7 mouse cellular contexts compared by ENCODE assay signal in the genomic region with DNA sequence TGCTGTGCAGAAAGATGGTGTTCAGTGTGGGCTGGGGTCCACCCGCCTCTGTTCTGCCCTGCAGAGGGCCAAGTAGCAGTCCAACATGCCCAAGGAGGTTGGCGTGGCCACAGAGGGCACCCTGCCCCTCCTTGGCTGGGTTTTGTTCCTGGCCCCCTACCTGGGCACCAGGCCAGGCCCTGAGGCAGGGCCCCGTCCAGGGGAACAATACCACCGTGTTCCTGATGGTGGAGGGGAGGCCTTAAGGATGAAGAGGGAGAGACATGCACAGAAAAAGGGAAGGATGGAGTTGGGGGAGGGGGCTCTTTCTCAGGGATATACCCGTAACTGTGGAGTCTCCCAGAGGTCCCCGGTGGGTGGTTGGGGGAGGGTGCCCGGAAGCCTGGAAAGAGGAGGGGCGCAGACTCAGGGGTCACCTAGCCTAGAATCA. TPM values are rescaled to one million over a fixed set of nuclear protein-coding genes. Genes with fewer than 3 reads are reported as not detected.
DNase-seq lines count a peak whose midpoint lies in the region; ATAC-seq lines count a peak whose summit lies in the region.

No protein-coding gene starts in this region.

- H3K4me1 ChIP-seq in lung, embryonic 16.5 days (replicated peaks; ENCODE audit: control insufficient read depth, insufficient read depth, low read length): peaks cover 53% of the 10 kb centered on the region
- H3K4me1 ChIP-seq in embryonic facial prominence, embryonic 13.5 days: peaks cover 68% of the 10 kb centered on the region
- peaks cover 60% of the 10 kb centered on the region for H3K4me1 ChIP-seq in intestine, embryonic 15.5 days (replicated peaks)
- peaks cover 22% of the 10 kb centered on the region for H3K4me1 ChIP-seq in midbrain, embryonic 16.5 days (ENCODE audit: control insufficient read depth, insufficient read depth, low read length)

- 23% methylated on average over 8 of the region's 8 CpGs for WGBS in lung, embryonic 16.5 days
- 19% methylated on average over 8 of the region's 8 CpGs for WGBS in embryonic facial prominence, embryonic 13.5 days
- 20% methylated on average over 8 of the region's 8 CpGs for WGBS in intestine, embryonic 15.5 days
- 26% methylated on average over 8 of the region's 8 CpGs for WGBS in midbrain, embryonic 16.5 days

- H3K9ac ChIP-seq in lung, embryonic 16.5 days (ENCODE audit: low read length): peak overlapping the region; percentile 95
- H3K9ac ChIP-seq in embryonic facial prominence, embryonic 13.5 days: peak overlapping the region; percentile 95
- H3K9ac ChIP-seq in intestine, embryonic 15.5 days: peak overlapping the region; percentile 73; the same call in 1 of the 2 replicates
- H3K9ac ChIP-seq in midbrain, embryonic 16.5 days (ENCODE audit: low read depth, low read length): peak overlapping the region; percentile 59; the same call in 1 of the 2 replicates

- H3K4me3 ChIP-seq in lung, embryonic 16.5 days (ENCODE audit: low read length): peak overlapping the region; percentile 85
- H3K4me3 ChIP-seq in embryonic facial prominence, embryonic 13.5 days: peak overlapping the region; percentile 76
- peak overlapping the region; percentile 73 for H3K4me3 ChIP-seq in intestine, embryonic 15.5 days (replicated peaks)
- peak overlapping the region; percentile 38; the same call in 1 of the 2 replicates for H3K4me3 ChIP-seq in midbrain, embryonic 16.5 days (ENCODE audit: low read depth, low read length)

- no peaks in the 10 kb centered on the region for H3K36me3 ChIP-seq in lung, embryonic 16.5 days (ENCODE audit: control insufficient read depth, insufficient read depth, low read length)
- H3K36me3 ChIP-seq in embryonic facial prominence, embryonic 13.5 days: peaks cover 9% of the 10 kb centered on the region
- H3K36me3 ChIP-seq in intestine, embryonic 15.5 days: no peaks in the 10 kb centered on the region
- H3K36me3 ChIP-seq in midbrain, embryonic 16.5 days (ENCODE audit: control insufficient read depth, insufficient read depth, low read length): no peaks in the 10 kb centered on the region

- H3K4me2 ChIP-seq in lung, embryonic 16.5 days (ENCODE audit: low read depth, low read length): peak overlapping the region; percentile 97
- H3K4me2 ChIP-seq in embryonic facial prominence, embryonic 13.5 days: peak overlapping the region; percentile 94
- peak overlapping the region; percentile 94 for H3K4me2 ChIP-seq in intestine, embryonic 15.5 days (replicated peaks)
- H3K4me2 ChIP-seq in midbrain, embryonic 16.5 days (ENCODE audit: low read length): peak overlapping the region; percentile 59

- H3K27me3 ChIP-seq in lung, embryonic 16.5 days (ENCODE audit: control insufficient read depth, insufficient read depth, low read depth, low read length): no peaks in the 10 kb centered on the region
- H3K27me3 ChIP-seq in embryonic facial prominence, embryonic 13.5 days: no peaks in the 10 kb centered on the region
- H3K27me3 ChIP-seq in intestine, embryonic 15.5 days (replicated peaks): no peaks in the 10 kb centered on the region
- H3K27me3 ChIP-seq in midbrain, embryonic 16.5 days (ENCODE audit: control insufficient read depth, insufficient read depth, low read depth, low read length): peaks cover 11% of the 10 kb centered on the region; the same call in 1 of the 2 replicates

- ATAC-seq in lung, embryonic 16.5 days (ENCODE audit: low read depth): no peak
- ATAC-seq in embryonic facial prominence, embryonic 13.5 days (ENCODE audit: insufficient number of reproducible peaks, insufficient read depth, low FRiP score, low TSS enrichment, low read depth): no peak
- no peak for ATAC-seq in intestine, embryonic 15.5 days
- no peak for ATAC-seq in midbrain, embryonic 16.5 days

- no peak for DNase-seq in lung, postnatal 36 days
- DNase-seq in urinary bladder, adult 2 months (ENCODE audit: low spot score): no peak
- no peak for DNase-seq in cerebellum, adult 11 months

- H3K27ac ChIP-seq in lung, embryonic 16.5 days (ENCODE audit: low read length): peak overlapping the region; percentile 99
- peak overlapping the region; percentile 99 for H3K27ac ChIP-seq in embryonic facial prominence, embryonic 13.5 days
- peak overlapping the region; percentile 82 for H3K27ac ChIP-seq in intestine, embryonic 15.5 days
- H3K27ac ChIP-seq in midbrain, embryonic 16.5 days (ENCODE audit: low read length): no peak overlapping the region

- H3K9me3 ChIP-seq in lung, embryonic 16.5 days (ENCODE audit: control insufficient read depth, low read length): no peaks in the 10 kb centered on the region
- no peaks in the 10 kb centered on the region for H3K9me3 ChIP-seq in embryonic facial prominence, embryonic 13.5 days
- H3K9me3 ChIP-seq in intestine, embryonic 15.5 days: no peaks in the 10 kb centered on the region
- no peaks in the 10 kb centered on the region for H3K9me3 ChIP-seq in midbrain, embryonic 16.5 days (replicated peaks; ENCODE audit: control insufficient read depth, low read length, poor library complexity, severe bottlenecking)

RNA-seq across cellular contexts. Expression of gene Nanos3, which starts 15.1 kb away (rescaled TPM):
- polyA plus RNA-seq in lung, embryonic 16.5 days (2015; fragmentation: Nextera tagmentation; extraction: Ambion mirVana): 1.2 and 3.5 TPM in 2 replicates
- 2.9 and 5.2 TPM in 2 replicates for polyA plus RNA-seq in embryonic facial prominence, embryonic 13.5 days (2015; fragmentation: Nextera tagmentation; extraction: Ambion mirVana)
- 2.5 and 2.9 TPM in 2 replicates for polyA plus RNA-seq in intestine, embryonic 15.5 days (2015; fragmentation: Nextera tagmentation; extraction: Ambion mirVana)
- 6.6 and 7.1 TPM in 2 replicates for polyA plus RNA-seq in midbrain, embryonic 16.5 days (2015; fragmentation: Nextera tagmentation; extraction: Ambion mirVana)
- 0.13 TPM in 1 of 2 replicates, not detected in the other for polyA plus RNA-seq in urinary bladder, adult 2 months (2012; rRNA removed)

RNA-seq across cellular contexts. Expression of gene Zswim4, which starts 36.7 kb away (rescaled TPM):
- 14.4 and 14.6 TPM in 2 replicates for polyA plus RNA-seq in lung, embryonic 16.5 days (2015; fragmentation: Nextera tagmentation; extraction: Ambion mirVana)
- polyA plus RNA-seq in embryonic facial prominence, embryonic 13.5 days (2015; fragmentation: Nextera tagmentation; extraction: Ambion mirVana): 19.6 and 22.6 TPM in 2 replicates
- 9.0 TPM in 2 replicates for polyA plus RNA-seq in intestine, embryonic 15.5 days (2015; fragmentation: Nextera tagmentation; extraction: Ambion mirVana)
- polyA plus RNA-seq in midbrain, embryonic 16.5 days (2015; fragmentation: Nextera tagmentation; extraction: Ambion mirVana): 22.4 and 26.4 TPM in 2 replicates
- polyA plus RNA-seq in urinary bladder, adult 2 months (2012; rRNA removed): 8.6 and 9.2 TPM in 2 replicates

RNA-seq across cellular contexts. Expression of gene D8Ertd738e, which starts 49.4 kb away (rescaled TPM):
- polyA plus RNA-seq in lung, embryonic 16.5 days (2015; fragmentation: Nextera tagmentation; extraction: Ambion mirVana): 333 and 350 TPM in 2 replicates
- polyA plus RNA-seq in embryonic facial prominence, embryonic 13.5 days (2015; fragmentation: Nextera tagmentation; extraction: Ambion mirVana): 318 and 344 TPM in 2 replicates
- 292 and 312 TPM in 2 replicates for polyA plus RNA-seq in intestine, embryonic 15.5 days (2015; fragmentation: Nextera tagmentation; extraction: Ambion mirVana)
- polyA plus RNA-seq in midbrain, embryonic 16.5 days (2015; fragmentation: Nextera tagmentation; extraction: Ambion mirVana): 229 and 244 TPM in 2 replicates
- polyA plus RNA-seq in urinary bladder, adult 2 months (2012; rRNA removed): 183 and 196 TPM in 2 replicates

RNA-seq across cellular contexts. Expression of gene 4930432K21Rik, which starts 52.3 kb away (rescaled TPM):
- polyA plus RNA-seq in lung, embryonic 16.5 days (2015; fragmentation: Nextera tagmentation; extraction: Ambion mirVana): 1.5 and 2.0 TPM in 2 replicates
- 1.4 and 1.8 TPM in 2 replicates for polyA plus RNA-seq in embryonic facial prominence, embryonic 13.5 days (2015; fragmentation: Nextera tagmentation; extraction: Ambion mirVana)
- 0.65 and 0.93 TPM in 2 replicates for polyA plus RNA-seq in intestine, embryonic 15.5 days (2015; fragmentation: Nextera tagmentation; extraction: Ambion mirVana)
- polyA plus RNA-seq in midbrain, embryonic 16.5 days (2015; fragmentation: Nextera tagmentation; extraction: Ambion mirVana): 2.1 and 2.5 TPM in 2 replicates
- 0.62 and 0.74 TPM in 2 replicates for polyA plus RNA-seq in urinary bladder, adult 2 months (2012; rRNA removed)

RNA-seq across cellular contexts. Expression of gene Cc2d1a, which starts 52.4 kb away (rescaled TPM):
- polyA plus RNA-seq in lung, embryonic 16.5 days (2015; fragmentation: Nextera tagmentation; extraction: Ambion mirVana): 24.2 and 25.9 TPM in 2 replicates
- polyA plus RNA-seq in embryonic facial prominence, embryonic 13.5 days (2015; fragmentation: Nextera tagmentation; extraction: Ambion mirVana): 28.2 and 30.7 TPM in 2 replicates
- 20.7 and 21.7 TPM in 2 replicates for polyA plus RNA-seq in intestine, embryonic 15.5 days (2015; fragmentation: Nextera tagmentation; extraction: Ambion mirVana)
- 55.7 and 64.8 TPM in 2 replicates for polyA plus RNA-seq in midbrain, embryonic 16.5 days (2015; fragmentation: Nextera tagmentation; extraction: Ambion mirVana)
- polyA plus RNA-seq in urinary bladder, adult 2 months (2012; rRNA removed): 18.5 and 22.3 TPM in 2 replicates
